Mouse (Mus musculus) liver, embryonic 12.5 days (tissue): Measurements from ENCODE around the gene Ube2s. TPM values are rescaled to one million over a fixed set of nuclear protein-coding genes. Genes with fewer than 3 reads are reported as not detected.

Source experiments
- ATAC-seq: fragments of 200-750 bp; cut with Nextera tagmentation; 2 replicates; pipeline ENCODE4 v1.8.0; 2017; ENCODE audit warnings: moderate number of reproducible peaks, mild to moderate bottlenecking, moderate library complexity
- H3K27ac ChIP-seq: fragments of 300-500 bp; sonication (generic); 2 replicates; pipeline ENCODE4 v1.5.1; 2016; ENCODE audit warnings: mild to moderate bottlenecking
- H3K27me3 ChIP-seq: fragments of 300-500 bp; sonication (generic); replicated peaks from 2 replicates; pipeline ENCODE4 v1.6.1; 2016; ENCODE audit warnings: mild to moderate bottlenecking, moderate library complexity
- H3K36me3 ChIP-seq: fragments of 300-500 bp; sonication (generic); 2 replicates; pipeline ENCODE4 v1.6.1; 2016; ENCODE audit warnings: mild to moderate bottlenecking, moderate library complexity
- H3K4me1 ChIP-seq: fragments of 300-500 bp; sonication (generic); 2 replicates; pipeline ENCODE4 v1.6.1; 2016
- H3K4me2 ChIP-seq: fragments of 300-500 bp; sonication (generic); 2 replicates; pipeline ENCODE4 v1.6.1; 2016; ENCODE audit warnings: mild to moderate bottlenecking, moderate library complexity
- H3K4me3 ChIP-seq: fragments of 300-500 bp; sonication (generic); 2 replicates; pipeline ENCODE4 v1.5.1; 2016; ENCODE audit warnings: mild to moderate bottlenecking, moderate library complexity
- H3K9ac ChIP-seq: fragments of 300-500 bp; sonication (generic); 2 replicates; pipeline ENCODE4 v1.6.1; 2016; ENCODE audit warnings: mild to moderate bottlenecking, moderate library complexity
- H3K9me3 ChIP-seq: fragments of 300-500 bp; sonication (generic); replicated peaks from 2 replicates; pipeline ENCODE4 v1.6.1; 2016; ENCODE audit warnings: mild to moderate bottlenecking, moderate library complexity
- WGBS: fragments of 180-500 bp; shearing (Covaris S2); methylation state at CpG from one replicate; pipeline ENCODE4 v1.1.7; 2016; ENCODE audit not compliant: insufficient replicate concordance; 5-methylcytosine and 5-hydroxymethylcytosine counted together
- polyA plus RNA-seq: library from polyadenylated mRNA; unstranded; fragments of >200 nt; fragmentation: Nextera tagmentation; extraction: Ambion mirVana; gene quantifications from 2 replicates; pipeline ENCODE4 v1.2.1, GENCODE M21; 2016

Ube2s gene
- polyA plus RNA-seq, 1 experiment from 2014 or later = 370 TPM

DNA sequence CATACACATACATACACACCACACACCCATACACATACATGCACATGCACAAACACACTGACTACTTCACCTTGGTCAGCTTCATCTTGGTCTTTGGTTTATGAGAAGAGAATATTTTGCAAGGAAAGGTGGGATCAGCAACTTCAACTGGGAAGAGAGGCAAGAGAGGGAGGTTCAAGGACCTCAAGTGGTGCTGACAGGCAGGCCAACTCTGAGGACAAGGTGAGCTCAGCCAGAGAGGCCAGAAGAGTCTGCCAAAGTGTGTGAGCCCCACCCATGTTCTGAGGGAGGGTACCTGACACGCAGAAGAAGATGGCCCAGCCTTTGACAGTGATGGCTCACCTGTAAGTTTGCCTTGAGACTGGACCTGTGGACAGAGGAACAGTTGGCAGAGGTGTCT is 52.7 kb downstream of the Ube2s start:
- Histone ChIP-seq H3K9me3 (peaks cover 7% of the 10 kb centered on the region; the same call in 1 of the 2 replicates), H3K4me2 (no peak overlapping the region), H3K36me3 (no peaks in the 10 kb centered on the region), H3K9ac (no peak overlapping the region), H3K27ac (no peak overlapping the region), H3K4me3 (no peak overlapping the region), H3K4me1 (no peaks in the 10 kb centered on the region), H3K27me3 (peaks cover 42% of the 10 kb centered on the region)
- 28% methylated on average over 1 of the region's 1 CpGs for WGBS
- no peak for ATAC-seq

DNA sequence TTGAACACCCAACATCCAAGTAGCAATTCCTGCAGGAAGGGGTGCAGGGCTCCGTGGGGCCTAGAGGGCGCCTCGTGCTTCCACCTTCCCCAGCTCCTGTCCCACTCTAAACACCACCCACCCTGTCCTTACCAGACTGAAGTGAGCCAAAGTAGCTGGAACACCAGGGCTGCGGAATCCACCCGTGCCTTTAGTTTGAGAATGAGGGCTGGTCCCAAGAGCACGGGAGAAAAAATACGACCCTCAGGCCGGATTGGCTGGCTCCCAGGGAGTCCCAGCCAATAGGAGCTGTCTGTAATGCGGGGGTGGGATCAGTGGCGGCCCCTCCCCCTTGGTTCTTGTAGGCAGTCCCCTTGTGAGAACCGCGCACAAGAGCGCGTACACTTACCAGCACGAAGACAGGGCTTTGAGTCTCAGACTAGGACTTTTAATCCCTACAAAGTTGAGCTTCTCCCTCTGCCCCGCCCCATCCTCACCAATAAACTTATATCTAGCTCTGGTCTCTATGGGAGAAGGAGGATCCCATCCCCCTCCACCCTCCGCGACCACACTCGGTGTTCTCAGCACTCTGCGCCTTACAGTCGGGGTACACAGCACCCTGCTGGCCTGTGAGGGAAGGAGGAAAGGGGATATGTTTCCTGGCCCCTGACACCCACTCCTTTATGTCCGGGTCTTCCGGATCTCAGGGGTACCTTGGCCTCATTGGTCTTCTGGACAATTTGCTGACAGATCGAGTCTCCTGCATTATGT is 59.4 kb downstream of the Ube2s start, which contains the start of gene Cox6b2:
Gene Cox6b2, minus strand, starts transcription at position 274 of the 750 bp plus-strand sequence.
- peak within 1 kb of the TSS; percentile 90 for H3K27ac ChIP-seq

DNA sequence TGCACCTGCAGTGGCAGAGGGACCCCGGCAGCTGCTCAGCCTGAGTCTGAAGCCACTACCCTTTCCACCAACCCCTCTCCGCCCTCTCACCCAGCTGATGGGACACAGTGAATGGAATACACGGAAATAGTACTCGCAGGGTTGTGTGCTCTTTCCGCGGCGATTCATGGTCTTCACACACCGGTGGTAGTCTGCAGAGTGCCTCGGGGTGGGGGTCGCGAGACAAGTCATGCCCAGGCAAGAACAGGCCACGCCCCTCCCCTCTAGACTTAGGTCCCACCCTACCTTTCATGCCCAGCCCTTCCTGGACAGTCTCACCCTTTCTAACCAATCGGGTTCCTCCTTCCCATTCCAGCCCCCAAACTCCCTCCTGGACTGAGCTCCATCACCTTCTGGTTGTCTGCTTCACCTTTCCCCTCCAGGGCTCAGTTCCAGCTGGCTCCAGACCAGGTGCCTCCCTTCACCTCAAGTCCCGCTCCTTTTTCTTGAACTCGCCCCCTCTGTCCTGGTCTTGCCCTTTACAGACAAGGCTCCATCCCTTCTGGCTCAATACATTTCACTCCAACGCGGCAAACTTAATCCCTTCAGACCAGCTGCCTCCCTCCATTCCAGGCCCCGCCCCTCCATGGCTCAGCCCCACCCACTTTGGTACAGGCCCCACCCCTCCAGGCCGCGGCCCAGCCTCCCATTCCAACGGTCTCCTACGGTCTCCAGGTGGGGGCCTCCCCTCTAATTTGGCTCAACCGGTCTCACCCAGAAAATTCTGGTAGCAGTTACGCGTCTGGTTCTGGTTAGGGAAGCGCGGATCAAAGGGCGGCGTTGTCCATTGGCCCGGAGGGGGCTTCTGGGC is 60.2 kb downstream of the Ube2s start:
- Histone ChIP-seq H3K4me3 (peak overlapping the region; percentile 73), H3K27me3 (no peaks in the 10 kb centered on the region; the same call in 1 of the 2 replicates), H3K36me3 (peaks cover 27% of the 10 kb centered on the region), H3K9ac (peak overlapping the region; percentile 81), H3K9me3 (peaks cover 7% of the 10 kb centered on the region; the same call in 1 of the 2 replicates), H3K27ac (peak overlapping the region; percentile 90), H3K4me1 (peaks cover 62% of the 10 kb centered on the region), H3K4me2 (peak overlapping the region; percentile 94)
- ATAC-seq = peak; percentile 76
- 2% methylated on average over 30 of the region's 30 CpGs for WGBS

More for the DNA sequence above, 59.4 kb downstream of the Ube2s start, which contains the start of gene Cox6b2:
- Histone ChIP-seq H3K4me2 (peak within 1 kb of the TSS; percentile 94), H3K4me1 (peaks cover 54% of the 10 kb centered on the region), H3K9ac (peak within 1 kb of the TSS; percentile 81), H3K36me3 (peaks cover 27% of the 10 kb centered on the region), H3K27me3 (peaks cover 3% of the 10 kb centered on the region; the same call in 1 of the 2 replicates), H3K4me3 (peak within 1 kb of the TSS; percentile 73), H3K9me3 (peaks cover 7% of the 10 kb centered on the region; the same call in 1 of the 2 replicates)
- peak; percentile 84 for ATAC-seq
- WGBS = 5% methylated on average over 24 of the region's 24 CpGs

DNA sequence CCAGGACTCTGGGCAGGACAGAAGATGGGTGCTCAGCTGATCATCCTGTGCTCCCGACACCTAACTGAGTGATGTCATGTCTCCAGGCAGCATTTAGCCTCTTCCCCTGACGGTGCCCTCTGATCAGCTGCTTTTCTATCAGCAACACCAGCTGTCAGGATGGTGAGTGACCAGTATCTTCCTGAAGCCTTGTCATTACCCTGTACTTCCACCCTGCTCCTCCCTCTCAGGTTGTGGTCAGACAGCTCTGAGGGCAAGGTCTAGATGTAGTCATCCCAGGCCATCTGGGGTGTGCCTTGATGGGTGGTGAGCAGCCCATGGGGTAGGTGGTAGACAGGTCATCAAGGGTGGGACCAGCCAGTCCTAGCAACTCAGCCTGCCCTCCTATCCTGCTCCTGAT is 63.2 kb downstream of the Ube2s start:
- H3K27me3 ChIP-seq = no peaks in the 10 kb centered on the region; the same call in 1 of the 2 replicates
- peak overlapping the region; percentile 67 for H3K4me2 ChIP-seq
- ATAC-seq = peak; percentile 19
- no peaks in the 10 kb centered on the region for H3K9me3 ChIP-seq
- H3K27ac ChIP-seq = peak overlapping the region; percentile 98
- H3K4me1 ChIP-seq = peaks cover 93% of the 10 kb centered on the region
- peak overlapping the region; percentile 60 for H3K9ac ChIP-seq
- peaks cover 56% of the 10 kb centered on the region for H3K36me3 ChIP-seq
- WGBS = 45% methylated on average over 2 of the region's 2 CpGs
- H3K4me3 ChIP-seq = no peak overlapping the region

DNA sequence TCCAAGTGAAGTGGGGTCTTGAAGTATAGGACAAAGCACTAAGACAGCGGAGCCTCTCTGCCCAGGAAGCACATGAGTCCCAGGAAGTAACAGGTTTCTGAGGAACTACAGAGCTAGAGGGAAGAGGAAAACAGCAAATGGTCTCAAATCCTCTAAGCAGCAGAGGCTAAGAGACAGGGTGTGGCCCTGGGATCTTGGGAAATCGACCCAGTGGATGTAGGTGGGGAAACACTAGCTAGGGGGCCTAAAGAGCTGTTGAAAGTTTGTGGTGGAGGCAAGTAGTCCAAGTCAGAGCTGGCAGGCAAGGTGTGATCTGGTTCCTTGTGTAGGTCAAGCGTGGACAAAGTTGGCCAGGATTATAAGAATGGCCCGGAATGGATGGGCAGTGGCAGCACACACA is 64.1 kb downstream of the Ube2s start:
- H3K4me2 ChIP-seq = peak overlapping the region; percentile 67
- 71% methylated on average over 4 of the region's 4 CpGs for WGBS
- peak overlapping the region; percentile 60 for H3K9ac ChIP-seq
- H3K4me1 ChIP-seq = peaks cover 100% of the 10 kb centered on the region
- no peaks in the 10 kb centered on the region for H3K9me3 ChIP-seq
- H3K36me3 ChIP-seq = peaks cover 64% of the 10 kb centered on the region
- no peaks in the 10 kb centered on the region for H3K27me3 ChIP-seq
- ATAC-seq = no peak
- H3K4me3 ChIP-seq = no peak overlapping the region
- H3K27ac ChIP-seq = peak overlapping the region; percentile 98

DNA sequence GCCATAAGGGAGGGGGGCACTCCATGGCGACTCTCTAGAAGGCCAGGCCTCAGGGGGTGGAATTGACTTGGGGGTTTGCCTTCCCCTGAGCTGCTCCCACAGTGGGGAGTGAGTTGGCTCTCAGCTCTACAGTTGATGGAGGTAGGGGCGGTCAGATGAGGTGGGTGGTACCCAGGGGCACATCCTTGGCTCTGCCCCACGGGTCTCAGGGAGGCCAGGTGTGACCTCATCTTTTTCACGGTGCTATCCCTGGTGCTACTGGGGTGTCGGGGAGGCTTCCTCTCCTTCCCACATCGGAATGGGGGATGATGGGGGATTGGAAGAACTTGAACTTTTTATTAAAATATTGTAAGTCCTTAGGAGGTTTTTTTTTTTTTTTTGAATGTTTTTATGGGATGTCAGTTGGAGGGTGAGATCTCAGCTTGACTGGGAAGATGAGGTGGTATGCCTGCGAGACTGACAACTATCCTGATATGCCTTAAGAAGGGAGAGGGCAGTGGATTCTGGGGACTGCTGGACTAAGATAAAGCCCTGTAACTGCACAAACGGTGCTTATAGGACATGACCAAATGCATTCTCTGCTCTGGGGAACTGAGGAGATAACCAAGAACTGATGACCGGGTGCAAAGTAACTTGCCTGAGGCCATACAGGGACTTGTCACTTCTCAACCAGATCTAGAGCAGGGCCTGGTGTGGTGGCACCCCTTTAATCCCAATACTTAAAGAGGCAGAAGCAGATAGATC is 65.1 kb downstream of the Ube2s start:
- Histone ChIP-seq H3K9ac (peak overlapping the region; percentile 72), H3K4me1 (peaks cover 100% of the 10 kb centered on the region), H3K9me3 (no peaks in the 10 kb centered on the region), H3K4me2 (peak overlapping the region; percentile 67), H3K4me3 (peak overlapping the region; percentile 10), H3K27ac (peak overlapping the region; percentile 98), H3K27me3 (no peaks in the 10 kb centered on the region), H3K36me3 (peaks cover 74% of the 10 kb centered on the region)
- WGBS = 28% methylated on average over 9 of the region's 9 CpGs
- peak; percentile 81 for ATAC-seq

DNA sequence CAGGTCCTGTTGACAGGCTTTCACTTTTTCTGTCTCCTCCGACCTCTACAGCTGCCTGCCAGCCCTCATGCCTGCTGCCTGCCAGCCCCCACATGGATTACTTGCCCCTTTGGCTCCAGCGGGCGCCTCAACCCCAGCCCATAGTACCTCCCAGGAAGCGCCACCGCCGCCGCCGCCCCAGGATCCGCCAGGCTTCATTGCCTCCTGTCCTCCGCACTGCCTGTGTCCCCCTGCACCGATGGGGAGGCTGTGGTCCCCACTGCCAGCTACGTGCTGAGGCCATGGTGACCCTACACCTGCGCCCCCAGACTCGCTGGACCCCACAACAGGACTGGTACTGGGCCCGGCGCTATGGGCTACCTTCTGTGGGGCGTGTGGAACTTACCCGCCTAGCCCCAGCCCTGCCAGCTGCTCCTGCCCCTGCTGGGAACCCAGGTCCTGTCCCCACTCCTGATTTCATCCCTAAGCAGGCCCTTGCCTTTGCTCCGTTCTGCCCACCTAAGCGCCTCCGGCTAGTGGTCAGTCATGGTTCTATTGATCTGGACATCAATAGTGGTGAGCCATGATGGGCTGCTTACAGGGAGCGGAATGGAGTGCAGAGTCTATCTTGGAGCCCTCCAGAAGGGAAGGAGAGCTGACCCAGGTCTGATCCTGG is 65.9 kb downstream of the Ube2s start:
- no peaks in the 10 kb centered on the region for H3K9me3 ChIP-seq
- H3K27ac ChIP-seq = peak overlapping the region; percentile 98
- peaks cover 80% of the 10 kb centered on the region for H3K36me3 ChIP-seq
- peak overlapping the region; percentile 67 for H3K4me2 ChIP-seq
- H3K4me3 ChIP-seq = peak overlapping the region; percentile 10
- no peaks in the 10 kb centered on the region for H3K27me3 ChIP-seq
- WGBS = 82% methylated on average over 22 of the region's 22 CpGs
- H3K9ac ChIP-seq = peak overlapping the region; percentile 72
- H3K4me1 ChIP-seq = peaks cover 100% of the 10 kb centered on the region
- no peak for ATAC-seq

DNA sequence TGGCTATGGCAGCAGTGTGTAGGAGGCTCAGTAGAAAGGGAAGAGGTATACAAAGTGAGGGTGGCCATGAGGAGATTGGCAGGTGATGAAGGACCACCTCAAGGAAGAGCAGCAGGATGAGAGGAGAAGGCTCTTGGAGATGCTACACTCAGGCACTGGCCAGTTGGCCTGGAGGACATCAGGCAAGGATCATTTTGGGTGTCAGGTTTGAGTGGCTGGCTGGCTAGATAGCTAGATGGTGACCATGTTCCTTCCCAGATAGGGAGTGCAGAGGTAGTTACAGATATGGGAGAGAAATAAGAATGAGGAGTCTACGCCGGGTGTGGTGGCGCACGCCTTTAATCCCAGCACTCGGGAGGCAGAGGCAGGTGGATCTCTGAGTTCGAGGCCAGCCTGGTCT is 67.5 kb downstream of the Ube2s start:
- H3K9me3 ChIP-seq = no peaks in the 10 kb centered on the region
- 0 out of 2 replicates have a peak overlapping the region, but pooled peaks have one; percentile 4 for H3K4me3 ChIP-seq
- WGBS = 58% methylated on average over 6 of the region's 6 CpGs
- peaks cover 65% of the 10 kb centered on the region for H3K36me3 ChIP-seq
- peak overlapping the region; percentile 93 for H3K9ac ChIP-seq
- peaks cover 92% of the 10 kb centered on the region for H3K4me1 ChIP-seq
- peak overlapping the region; percentile 94 for H3K4me2 ChIP-seq
- H3K27ac ChIP-seq = peak overlapping the region; percentile 98
- ATAC-seq = no peak
- no peaks in the 10 kb centered on the region for H3K27me3 ChIP-seq

Other genes with a start within 250 kb of the Ube2s start
- gene Ptprh, start 208.5 kb downstream of the Ube2s start, polyA plus RNA-seq = not detected in 2 replicates
- gene Tmem86b, start 181.2 kb downstream of the Ube2s start, polyA plus RNA-seq = 25.7 and 26.1 TPM in 2 replicates
- 12.0 and 12.7 TPM in 2 replicates for gene Ppp6r1, start 153.6 kb downstream of the Ube2s start, polyA plus RNA-seq
- 90.8 and 95.6 TPM in 2 replicates for gene Hspbp1, start 127.5 kb downstream of the Ube2s start, polyA plus RNA-seq
- 0.19 and 0.29 TPM in 2 replicates for gene Brsk1, start 122.0 kb downstream of the Ube2s start, polyA plus RNA-seq
- 0.08 and 0.12 TPM in 2 replicates for gene Tmem150b, start 87.3 kb downstream of the Ube2s start, polyA plus RNA-seq
- 79.0 and 79.5 TPM in 2 replicates for gene Kmt5c, start 72.5 kb downstream of the Ube2s start, polyA plus RNA-seq
- 152 and 159 TPM in 2 replicates for gene Cox6b2, start 59.5 kb downstream of the Ube2s start, polyA plus RNA-seq
- not detected in 2 replicates for gene Fam71e2, start 41.3 kb downstream of the Ube2s start, polyA plus RNA-seq
- gene Il11, start 29.7 kb downstream of the Ube2s start, polyA plus RNA-seq = 0.06 TPM in 1 of 2 replicates, not detected in the other
- gene Tmem190, start 29.7 kb downstream of the Ube2s start, polyA plus RNA-seq = 0.46 TPM in 1 of 2 replicates, not detected in the other
- gene Tmem238, start 22.9 kb downstream of the Ube2s start, polyA plus RNA-seq = 18.9 and 19.2 TPM in 2 replicates
- gene Rpl28, start 19.7 kb downstream of the Ube2s start, polyA plus RNA-seq = 397 and 413 TPM in 2 replicates
- not detected in 2 replicates for gene Shisa7, start 32.1 kb upstream of the Ube2s start, polyA plus RNA-seq
- gene Isoc2b, start 57.7 kb upstream of the Ube2s start, polyA plus RNA-seq = 3.5 and 3.9 TPM in 2 replicates
- 0.62 and 0.95 TPM in 2 replicates for gene Isoc2a, start 64.6 kb upstream of the Ube2s start, polyA plus RNA-seq
- 0.10 TPM in 1 of 2 replicates, not detected in the other for gene Gm36210, start 93.9 kb upstream of the Ube2s start, polyA plus RNA-seq
- 2.4 and 2.7 TPM in 2 replicates for gene Zfp628, start 102.6 kb upstream of the Ube2s start, polyA plus RNA-seq
- 0.54 and 0.67 TPM in 2 replicates for gene Nat14, start 109.4 kb upstream of the Ube2s start, polyA plus RNA-seq
- gene Ssc5d, start 113.2 kb upstream of the Ube2s start, polyA plus RNA-seq = 0.13 and 0.19 TPM in 2 replicates
- gene Sbk2, start 151.8 kb upstream of the Ube2s start, polyA plus RNA-seq = not detected in 2 replicates
- gene Sbk3, start 158.6 kb upstream of the Ube2s start, polyA plus RNA-seq = not detected in 2 replicates
- gene Zfp579, start 183.6 kb upstream of the Ube2s start, polyA plus RNA-seq = 6.4 and 6.9 TPM in 2 replicates
- 11.5 and 11.7 TPM in 2 replicates for gene Zfp524, start 201.8 kb upstream of the Ube2s start, polyA plus RNA-seq
- gene Fiz1, start 202.1 kb upstream of the Ube2s start, polyA plus RNA-seq = 29.4 TPM in 2 replicates
- 0.62 and 1.0 TPM in 2 replicates for gene Gm44973, start 202.9 kb upstream of the Ube2s start, polyA plus RNA-seq
- gene Zfp865, start 207.8 kb upstream of the Ube2s start, polyA plus RNA-seq = 2.6 and 2.7 TPM in 2 replicates
- 2.2 and 2.4 TPM in 2 replicates for gene Ccdc106, start 208.0 kb upstream of the Ube2s start, polyA plus RNA-seq
- not detected in 2 replicates for gene 4632433K11Rik, start 221.5 kb upstream of the Ube2s start, polyA plus RNA-seq
- gene Zfp784, start 225.9 kb upstream of the Ube2s start, polyA plus RNA-seq = 1.1 and 1.3 TPM in 2 replicates
- 5.2 and 5.6 TPM in 2 replicates for gene Zfp580, start 238.9 kb upstream of the Ube2s start, polyA plus RNA-seq
- gene U2af2, start 249.6 kb upstream of the Ube2s start, polyA plus RNA-seq = 97.6 and 109 TPM in 2 replicates